In the genomic region with DNA sequence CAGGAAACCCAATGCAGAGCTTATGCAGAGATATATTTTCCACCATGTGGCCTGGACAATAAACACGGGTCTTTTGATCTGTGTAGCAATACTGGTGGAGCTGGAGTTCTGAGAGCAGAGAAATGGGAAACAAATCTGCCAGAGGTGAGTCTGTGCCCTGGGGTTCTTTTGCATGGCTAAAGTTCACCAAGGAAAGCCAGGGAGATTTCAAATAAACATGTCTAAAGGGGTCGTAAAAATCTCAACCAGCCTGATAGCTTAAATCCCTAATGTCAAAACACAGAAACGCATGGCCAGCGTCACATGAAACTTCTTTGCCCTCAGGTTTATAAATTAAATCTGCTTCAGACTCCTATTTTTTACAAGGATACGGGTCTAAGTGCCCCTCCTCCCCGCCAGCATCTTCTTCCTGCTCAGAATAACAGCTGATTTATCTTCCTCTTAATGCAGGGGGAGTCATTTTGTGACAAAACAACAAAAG, we compare ENCODE assay signal across 8 mouse cellular contexts.
DNase-seq lines count a peak whose midpoint lies in the region; ATAC-seq and TF ChIP-seq lines count a peak whose summit lies in the region.

No protein-coding gene starts in this region.

- TF ChIP-seq POLR2A in lung, adult 2 months (IDR thresholded peaks at IDR 0.05; ENCODE audit: borderline replicate concordance, extremely low read depth, low read depth, low read length), result no peak

- no peak for DNase-seq in lung, postnatal 0 days (ENCODE audit: low spot score)
- no peak for DNase-seq in lung, adult 2 months
- DNase-seq in hindbrain, embryonic 10.5 days (ENCODE audit: low spot score), result no peak
- peak; percentile 56 for DNase-seq in mesoderm, embryonic 11.5 days (ENCODE audit: low read depth, low spot score)
- peak; percentile 53 for DNase-seq in yolk sac, embryonic 10.5 days (ENCODE audit: low spot score)
- DNase-seq in cerebellum, adult 18-20 months, result no peak
- DNase-seq in left cerebral cortex, postnatal 4 days, result no peak

- H3K27me3 ChIP-seq in lung, postnatal 0 days (replicated peaks; ENCODE audit: insufficient read depth, low read length), result no peaks in the 10 kb centered on the region
- H3K27me3 ChIP-seq in hindbrain, embryonic 10.5 days (ENCODE audit: insufficient read depth, poor library complexity, severe bottlenecking), result no peaks in the 10 kb centered on the region

- no peak for TF ChIP-seq EP300 in lung, postnatal 0 days (IDR thresholded peaks at IDR 0.05)

- no peaks in the 10 kb centered on the region for H3K36me3 ChIP-seq in lung, postnatal 0 days (ENCODE audit: insufficient read depth, low read length)
- no peaks in the 10 kb centered on the region for H3K36me3 ChIP-seq in hindbrain, embryonic 10.5 days

- WGBS in lung, postnatal 0 days, result 39% methylated on average over 6 of the region's 6 CpGs
- 42% methylated on average over 6 of the region's 6 CpGs for WGBS in lung, adult 2 months
- 53% methylated on average over 6 of the region's 6 CpGs for WGBS in hindbrain, embryonic 10.5 days

- H3K9ac ChIP-seq in lung, postnatal 0 days (replicated peaks; ENCODE audit: low read depth), result no peak overlapping the region

- no peak for TF ChIP-seq CTCF in lung, postnatal 0 days (IDR thresholded peaks at IDR 0.05)
- TF ChIP-seq CTCF in lung, adult 2 months (IDR thresholded peaks at IDR 0.05; ENCODE audit: insufficient read depth, low read length), result no peak

- no peaks in the 10 kb centered on the region for H3K9me3 ChIP-seq in lung, postnatal 0 days (ENCODE audit: low read length)
- no peaks in the 10 kb centered on the region for H3K9me3 ChIP-seq in hindbrain, embryonic 10.5 days

- peak overlapping the region; percentile 37 for H3K4me2 ChIP-seq in lung, postnatal 0 days (replicated peaks; ENCODE audit: low read depth, low read length)

- H3K4me3 ChIP-seq in lung, postnatal 0 days (ENCODE audit: low read depth, low read length), result 0 out of 2 replicates have a peak overlapping the region, but pooled peaks have one; percentile 6
- H3K4me3 ChIP-seq in lung, adult 2 months (replicated peaks; ENCODE audit: extremely low read depth, low read depth, low read length), result no peak overlapping the region
- no peak overlapping the region for H3K4me3 ChIP-seq in hindbrain, embryonic 10.5 days

- ATAC-seq in lung, postnatal 0 days, result no peak
- no peak for ATAC-seq in CD4-positive, CD25-positive, alpha-beta regulatory T cell, adult 4 months

- H3K4me1 ChIP-seq in lung, postnatal 0 days (ENCODE audit: insufficient read depth, low read depth, low read length), result no peaks in the 10 kb centered on the region
- H3K4me1 ChIP-seq in lung, adult 2 months (ENCODE audit: control insufficient read depth, insufficient read depth, low read length), result no peaks in the 10 kb centered on the region; the same call in 1 of the 2 replicates
- peaks cover 5% of the 10 kb centered on the region; the same call in 1 of the 2 replicates for H3K4me1 ChIP-seq in hindbrain, embryonic 10.5 days (replicated peaks)

- no peak overlapping the region for H3K27ac ChIP-seq in lung, postnatal 0 days (ENCODE audit: low read length)
- peak overlapping the region; percentile 31; the same call in 1 of the 2 replicates for H3K27ac ChIP-seq in hindbrain, embryonic 10.5 days

- intact Hi-C loops in left cerebral cortex, postnatal 4 days (cut with DNase I), result no loop called here

Comparison
In these comparisons a context has a peak if more than half of its experiments do, and no peak if none do; other contexts are left out.
1. DNase-seq: peak in mesoderm, embryonic 11.5 days (single experiment) and yolk sac, embryonic 10.5 days (single experiment); none in lung, postnatal 0 days (single experiment), lung, adult 2 months (single experiment), hindbrain, embryonic 10.5 days (single experiment), cerebellum, adult 18-20 months (0 of 2) and left cerebral cortex, postnatal 4 days (single experiment).